Mouse (Mus musculus) left cerebral cortex, postnatal 10 days (tissue): Measurements from ENCODE around the gene Gm438. TPM values are rescaled to one million over a fixed set of nuclear protein-coding genes. Genes with fewer than 3 reads are reported as not detected.
"Not testable (repeated sequence)": the region's sequence is repeated elsewhere in the genome, so short reads cannot be mapped to it uniquely, and the experiment has no call there.

ENCODE experiments used
- DNase-seq, 2 experiments: peaks; one replicate each; pipeline ENCODE4 v3.0.0; 2021 to 2022; ENCODE audit warnings: low spot score in 2 of 2, mixed read lengths in 1 of 2; ENCODE audit errors: extremely low spot score in 1 of 2
- intact Hi-C: fragments of 180-260 bp; cut with DNase I; formaldehyde crosslinking; loops from one replicate; pipeline ENCODE4 v1.15.1; 2025
- total RNA-seq, 2 experiments: library from RNA; stranded (reverse); gene quantifications; 2 replicates each; pipeline ENCODE4 v1.2.3; 2021

Gm438 gene
- total RNA-seq = not detected

GRCm38 (mm10) chr4:144786483-144786882 is at the start of gene Gm438:
TSS of gene Gm438 (minus strand) at chr4:144786583.
- DNase-seq = no peak
- intact Hi-C loops = no loop called here

GRCm38 (mm10) chr4:144824706-144825105 is 38.3 kb upstream of the Gm438 start:
- intact Hi-C loops = no loop called here
- DNase-seq = no peak

GRCm38 (mm10) chr4:144823996-144824395 is 37.6 kb upstream of the Gm438 start:
- intact Hi-C loops = no loop called here
- DNase-seq = no peak

GRCm38 (mm10) chr4:144807135-144807534 is 20.8 kb upstream of the Gm438 start:
- intact Hi-C loops, DNase-seq: not testable (repeated sequence)

- DNase-seq = no peak
- intact Hi-C loops = no loop called here
Measured at GRCm38 (mm10) chr4:144803633-144804032, 17.2 kb upstream of the Gm438 start.

GRCm38 (mm10) chr4:144790141-144790540 is 3.8 kb upstream of the Gm438 start:
- DNase-seq = no peak
- intact Hi-C loops = no loop called here

GRCm38 (mm10) chr4:144782476-144783197 is 3.7 kb downstream of the Gm438 start:
- DNase-seq = no peak
- intact Hi-C loops = no loop called here

- intact Hi-C loops = loop anchor here (10.0 kb wide), 4 partner anchors 109 to 389 kb away; no protein-coding TSS in a partner anchor
- DNase-seq = peak; percentile 17 to 46
Measured at GRCm38 (mm10) chr4:144765722-144766121, 20.7 kb downstream of the Gm438 start.

- no peak for DNase-seq
- intact Hi-C loops = no loop called here
Measured at GRCm38 (mm10) chr4:144749139-144749538, 37.2 kb downstream of the Gm438 start.

Other genes starting within 250 kb of the Gm438 start
- gene Gm13124, start 221.4 kb downstream of the Gm438 start, total RNA-seq = not detected
- gene Aadacl4, start 172.9 kb downstream of the Gm438 start, total RNA-seq = not detected
- gene Gm436, start 100.2 kb downstream of the Gm438 start, total RNA-seq = not detected
- not detected for gene Gm13178, start 65.2 kb downstream of the Gm438 start, total RNA-seq
- gene Dhrs3, start 106.2 kb upstream of the Gm438 start, total RNA-seq = 10 to 100 TPM; 16.0 to 16.6 TPM